Mouse (Mus musculus): ENCODE measurements around the gene Arsg. TPM values are rescaled to one million over a fixed set of nuclear protein-coding genes. Genes with fewer than 3 reads are reported as not detected.

The Arsg gene
- total and polyA plus RNA-seq, 2 experiments from 2014 or later, result 4.3 TPM

DNA sequence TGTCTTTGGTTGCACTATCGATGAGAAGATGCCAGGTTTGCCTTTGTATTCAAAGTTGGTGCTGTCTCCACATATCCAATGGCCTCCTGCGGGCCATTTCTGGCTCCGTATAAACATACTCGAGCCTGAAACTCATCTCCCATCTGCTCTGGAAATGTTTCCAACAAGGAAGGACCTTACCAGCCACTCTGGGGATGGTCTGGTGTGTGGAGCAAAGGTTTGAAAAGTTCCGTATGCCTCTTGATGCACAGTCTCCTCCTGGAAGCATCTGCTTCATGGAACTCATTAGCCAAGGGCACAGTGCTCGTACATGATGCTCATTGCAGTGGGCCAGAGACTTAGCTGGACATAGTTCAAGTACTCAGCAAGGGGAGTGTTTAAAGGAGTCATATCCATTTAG, 62.8 kb downstream of the Arsg start:
- no peak overlapping the region for H3K4me3 ChIP-seq (ENCODE audit: low read depth, low read length)
- no peaks in the 10 kb centered on the region; the same call in 1 of the 2 replicates for H3K4me1 ChIP-seq (ENCODE audit: control insufficient read depth, insufficient read depth)
- no peaks in the 10 kb centered on the region for H3K9me3 ChIP-seq (replicated peaks; ENCODE audit: control insufficient read depth, low read length)
- DNase-seq (ENCODE audit: low spot score) (no peak), ATAC-seq (ENCODE audit: insufficient read depth, low read depth) (no peak)
- no peak overlapping the region for H3K4me2 ChIP-seq (ENCODE audit: low read depth, low read length)
- TF ChIP-seq EP300 (IDR thresholded peaks at IDR 0.05; ENCODE audit: low read depth), result no peak
- no peak for TF ChIP-seq CTCF (IDR thresholded peaks at IDR 0.05; ENCODE audit: low read depth)
- no peaks in the 10 kb centered on the region for H3K27me3 ChIP-seq (ENCODE audit: control insufficient read depth, insufficient read depth, low read length)
- 88% methylated on average over 6 of the region's 6 CpGs for WGBS
- no peak overlapping the region for H3K27ac ChIP-seq (ENCODE audit: low read depth)
- no peak overlapping the region for H3K9ac ChIP-seq (replicated peaks; ENCODE audit: low read depth, low read length)
- no peaks in the 10 kb centered on the region for H3K36me3 ChIP-seq (replicated peaks; ENCODE audit: control insufficient read depth, insufficient read depth, low read length)

DNA sequence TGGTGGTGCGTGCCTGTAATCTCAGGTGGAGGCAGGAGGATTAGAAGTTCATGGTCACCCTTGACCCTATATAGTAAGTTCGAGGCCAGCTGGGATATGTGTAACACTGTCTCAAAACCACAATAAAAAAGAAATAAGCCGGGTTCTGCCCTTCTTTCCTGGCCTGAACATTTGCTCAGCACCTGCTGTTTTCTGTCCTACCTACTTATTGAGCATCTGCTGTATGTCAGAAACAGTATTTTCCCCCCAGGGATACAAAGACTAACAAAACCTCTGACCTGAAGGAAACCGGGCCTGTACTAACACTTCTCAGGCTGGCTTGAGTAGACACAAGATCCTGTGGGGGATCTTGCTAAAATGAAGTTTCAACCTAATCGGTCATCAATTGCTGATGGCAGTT, 63.8 kb downstream of the Arsg start:
- Histone ChIP-seq H3K27me3 (ENCODE audit: control insufficient read depth, insufficient read depth, low read length) (no peaks in the 10 kb centered on the region), H3K36me3 (replicated peaks; ENCODE audit: control insufficient read depth, insufficient read depth, low read length) (no peaks in the 10 kb centered on the region), H3K4me2 (ENCODE audit: low read depth, low read length) (no peak overlapping the region), H3K27ac (ENCODE audit: low read depth) (no peak overlapping the region), H3K4me3 (ENCODE audit: low read depth, low read length) (no peak overlapping the region), H3K9me3 (replicated peaks; ENCODE audit: control insufficient read depth, low read length) (no peaks in the 10 kb centered on the region), H3K4me1 (ENCODE audit: control insufficient read depth, insufficient read depth) (no peaks in the 10 kb centered on the region; the same call in 1 of the 2 replicates), H3K9ac (replicated peaks; ENCODE audit: low read depth, low read length) (no peak overlapping the region)
- DNase-seq (ENCODE audit: low spot score), result no peak
- WGBS, result 76% methylated on average over 5 of the region's 5 CpGs
- no peak for TF ChIP-seq CTCF (IDR thresholded peaks at IDR 0.05; ENCODE audit: low read depth)
- TF ChIP-seq EP300 (IDR thresholded peaks at IDR 0.05; ENCODE audit: low read depth), result no peak
- no peak for ATAC-seq (ENCODE audit: insufficient read depth, low read depth)

DNA sequence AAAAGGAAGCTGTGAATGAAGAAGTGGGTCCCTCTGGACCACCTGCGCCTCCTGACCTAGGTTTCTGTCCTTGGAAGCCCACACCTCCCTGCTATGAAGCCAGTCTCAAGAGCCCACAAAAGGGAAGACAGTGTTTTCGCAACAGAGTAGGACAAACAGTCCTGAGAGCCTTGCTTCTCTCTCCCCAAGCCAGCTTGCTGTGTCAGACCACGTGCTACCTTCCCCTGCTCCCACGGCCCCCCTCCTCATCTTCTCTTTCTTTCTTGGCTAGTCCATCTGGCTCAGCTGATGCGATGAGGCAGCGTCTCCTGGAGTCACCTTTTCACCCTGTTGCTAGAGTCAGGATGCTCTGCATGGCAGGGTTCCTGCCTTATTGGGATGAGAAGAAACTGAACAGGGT, 66.1 kb downstream of the Arsg start:
- no peak overlapping the region for H3K27ac ChIP-seq (ENCODE audit: low read depth)
- H3K36me3 ChIP-seq (replicated peaks; ENCODE audit: control insufficient read depth, insufficient read depth, low read length), result no peaks in the 10 kb centered on the region
- H3K4me3 ChIP-seq (ENCODE audit: low read depth, low read length), result no peak overlapping the region
- no peaks in the 10 kb centered on the region for H3K27me3 ChIP-seq (ENCODE audit: control insufficient read depth, insufficient read depth, low read length)
- no peak overlapping the region for H3K9ac ChIP-seq (replicated peaks; ENCODE audit: low read depth, low read length)
- no peak for TF ChIP-seq EP300 (IDR thresholded peaks at IDR 0.05; ENCODE audit: low read depth)
- TF ChIP-seq CTCF (IDR thresholded peaks at IDR 0.05; ENCODE audit: low read depth), result no peak
- H3K4me1 ChIP-seq (ENCODE audit: control insufficient read depth, insufficient read depth), result no peaks in the 10 kb centered on the region; the same call in 1 of the 2 replicates
- no peak for DNase-seq (ENCODE audit: low spot score)
- H3K4me2 ChIP-seq (ENCODE audit: low read depth, low read length), result no peak overlapping the region
- no peak for ATAC-seq (ENCODE audit: insufficient read depth, low read depth)
- H3K9me3 ChIP-seq (replicated peaks; ENCODE audit: control insufficient read depth, low read length), result no peaks in the 10 kb centered on the region
- WGBS, result 54% methylated on average over 6 of the region's 6 CpGs

DNA sequence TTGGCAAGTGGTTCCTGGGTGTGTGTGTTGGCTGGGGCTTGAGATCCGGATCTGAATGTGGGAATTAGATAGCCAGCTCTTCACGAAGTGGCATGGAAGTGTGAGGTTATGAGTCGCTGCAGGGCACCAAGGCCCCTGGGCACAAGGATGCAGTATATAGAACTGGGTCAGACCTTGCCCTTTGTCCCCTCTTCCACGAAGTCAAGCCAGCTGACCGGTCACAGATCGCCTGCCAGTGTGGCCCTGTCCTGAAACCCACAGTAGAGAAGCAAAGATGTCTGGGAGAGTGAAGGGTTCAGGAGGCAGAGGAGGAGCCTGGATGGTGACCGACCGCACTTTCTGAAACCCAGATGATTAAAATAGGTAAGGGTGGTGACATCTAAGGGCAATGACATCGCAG, 70.3 kb downstream of the Arsg start:
- H3K27ac ChIP-seq (ENCODE audit: low read depth), result no peak overlapping the region
- H3K9me3 ChIP-seq (replicated peaks; ENCODE audit: control insufficient read depth, low read length), result no peaks in the 10 kb centered on the region
- peaks cover 22% of the 10 kb centered on the region for H3K4me1 ChIP-seq (ENCODE audit: control insufficient read depth, insufficient read depth)
- DNase-seq (ENCODE audit: low spot score) (no peak), ATAC-seq (ENCODE audit: insufficient read depth, low read depth) (no peak)
- H3K4me2 ChIP-seq (ENCODE audit: low read depth, low read length), result no peak overlapping the region
- H3K4me3 ChIP-seq (ENCODE audit: low read depth, low read length), result no peak overlapping the region
- no peaks in the 10 kb centered on the region for H3K27me3 ChIP-seq (ENCODE audit: control insufficient read depth, insufficient read depth, low read length)
- no peaks in the 10 kb centered on the region for H3K36me3 ChIP-seq (replicated peaks; ENCODE audit: control insufficient read depth, insufficient read depth, low read length)
- H3K9ac ChIP-seq (replicated peaks; ENCODE audit: low read depth, low read length), result no peak overlapping the region
- TF ChIP-seq CTCF (IDR thresholded peaks at IDR 0.05; ENCODE audit: low read depth) (no peak), EP300 (IDR thresholded peaks at IDR 0.05; ENCODE audit: low read depth) (no peak)
- WGBS, result 66% methylated on average over 9 of the region's 9 CpGs

DNA sequence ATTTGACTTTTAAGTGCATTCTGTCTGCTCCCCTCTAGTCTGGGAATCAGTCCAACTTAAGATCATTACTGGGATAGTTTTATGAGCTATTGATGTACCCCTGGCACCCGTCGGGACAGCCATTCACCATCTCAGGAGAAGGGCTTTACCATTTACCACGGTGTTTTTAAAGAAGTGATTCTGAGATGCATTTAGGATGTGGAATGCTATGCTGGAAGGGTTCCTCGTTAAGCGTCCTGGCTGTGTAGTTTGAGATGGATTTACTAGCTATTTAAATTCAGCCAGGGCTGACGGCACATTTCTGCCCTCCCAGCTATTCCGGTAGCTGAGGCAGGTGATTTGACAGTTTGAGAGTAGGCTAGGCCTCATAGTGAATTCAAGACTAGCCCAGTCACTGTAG, 71.3 kb downstream of the Arsg start:
- H3K9me3 ChIP-seq (replicated peaks; ENCODE audit: control insufficient read depth, low read length), result no peaks in the 10 kb centered on the region
- ATAC-seq (ENCODE audit: insufficient read depth, low read depth), result no peak
- no peaks in the 10 kb centered on the region for H3K36me3 ChIP-seq (replicated peaks; ENCODE audit: control insufficient read depth, insufficient read depth, low read length)
- WGBS, result 65% methylated on average over 7 of the region's 7 CpGs
- TF ChIP-seq CTCF (IDR thresholded peaks at IDR 0.05; ENCODE audit: low read depth), result no peak
- no peak for TF ChIP-seq EP300 (IDR thresholded peaks at IDR 0.05; ENCODE audit: low read depth)
- DNase-seq (ENCODE audit: low spot score), result no peak
- H3K27me3 ChIP-seq (ENCODE audit: control insufficient read depth, insufficient read depth, low read length), result no peaks in the 10 kb centered on the region
- no peak overlapping the region for H3K9ac ChIP-seq (replicated peaks; ENCODE audit: low read depth, low read length)
- H3K4me1 ChIP-seq (ENCODE audit: control insufficient read depth, insufficient read depth), result peaks cover 22% of the 10 kb centered on the region
- H3K4me3 ChIP-seq (ENCODE audit: low read depth, low read length), result no peak overlapping the region
- H3K4me2 ChIP-seq (ENCODE audit: low read depth, low read length), result no peak overlapping the region
- no peak overlapping the region for H3K27ac ChIP-seq (ENCODE audit: low read depth)

DNA sequence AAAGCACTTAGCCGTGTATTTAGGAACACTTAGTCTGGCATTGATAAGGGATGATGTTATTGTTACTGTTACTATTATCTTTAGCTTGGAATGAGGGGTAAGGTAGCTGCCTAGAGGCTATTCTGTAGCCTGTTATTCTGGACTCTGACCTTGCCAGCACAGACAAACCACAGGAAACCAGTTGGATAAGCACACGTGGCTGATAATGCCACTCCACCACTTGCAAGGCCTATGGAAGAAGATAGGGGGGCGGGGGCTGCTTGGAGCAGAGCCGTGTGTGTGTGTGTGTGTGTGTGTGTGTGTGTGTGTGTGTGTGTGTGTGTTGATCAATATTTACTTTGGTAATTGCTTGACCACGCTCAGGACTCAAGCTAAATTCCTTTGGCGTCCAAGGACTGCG, 72.1 kb downstream of the Arsg start:
- WGBS, result 12% methylated on average over 7 of the region's 7 CpGs
- Histone ChIP-seq H3K4me1 (ENCODE audit: control insufficient read depth, insufficient read depth) (peaks cover 22% of the 10 kb centered on the region), H3K9ac (replicated peaks; ENCODE audit: low read depth, low read length) (no peak overlapping the region), H3K27me3 (ENCODE audit: control insufficient read depth, insufficient read depth, low read length) (no peaks in the 10 kb centered on the region), H3K4me3 (ENCODE audit: low read depth, low read length) (no peak overlapping the region), H3K36me3 (replicated peaks; ENCODE audit: control insufficient read depth, insufficient read depth, low read length) (no peaks in the 10 kb centered on the region), H3K9me3 (replicated peaks; ENCODE audit: control insufficient read depth, low read length) (no peaks in the 10 kb centered on the region), H3K27ac (ENCODE audit: low read depth) (no peak overlapping the region), H3K4me2 (ENCODE audit: low read depth, low read length) (no peak overlapping the region)
- DNase-seq (ENCODE audit: low spot score) (no peak), ATAC-seq (ENCODE audit: insufficient read depth, low read depth) (no peak; the same call in 1 of the 2 replicates)
- no peak for TF ChIP-seq CTCF (IDR thresholded peaks at IDR 0.05; ENCODE audit: low read depth)
- TF ChIP-seq EP300 (IDR thresholded peaks at IDR 0.05; ENCODE audit: low read depth), result no peak
